Mouse (Mus musculus) hindlimb bud, embryonic 11.5 days (tissue): ENCODE data around the gene Srp68.

Source experiments
- DNase-seq: peaks from one replicate; pipeline ENCODE4 v3.0.0-alpha.2; 2012; ENCODE audit warnings: low read depth, low spot score; ENCODE audit errors: extremely low spot score

Srp68 gene

GRCm38 (mm10) chr11:116250898-116251297 is 23.1 kb downstream of the Srp68 start:
- DNase-seq = no peak

DNA sequence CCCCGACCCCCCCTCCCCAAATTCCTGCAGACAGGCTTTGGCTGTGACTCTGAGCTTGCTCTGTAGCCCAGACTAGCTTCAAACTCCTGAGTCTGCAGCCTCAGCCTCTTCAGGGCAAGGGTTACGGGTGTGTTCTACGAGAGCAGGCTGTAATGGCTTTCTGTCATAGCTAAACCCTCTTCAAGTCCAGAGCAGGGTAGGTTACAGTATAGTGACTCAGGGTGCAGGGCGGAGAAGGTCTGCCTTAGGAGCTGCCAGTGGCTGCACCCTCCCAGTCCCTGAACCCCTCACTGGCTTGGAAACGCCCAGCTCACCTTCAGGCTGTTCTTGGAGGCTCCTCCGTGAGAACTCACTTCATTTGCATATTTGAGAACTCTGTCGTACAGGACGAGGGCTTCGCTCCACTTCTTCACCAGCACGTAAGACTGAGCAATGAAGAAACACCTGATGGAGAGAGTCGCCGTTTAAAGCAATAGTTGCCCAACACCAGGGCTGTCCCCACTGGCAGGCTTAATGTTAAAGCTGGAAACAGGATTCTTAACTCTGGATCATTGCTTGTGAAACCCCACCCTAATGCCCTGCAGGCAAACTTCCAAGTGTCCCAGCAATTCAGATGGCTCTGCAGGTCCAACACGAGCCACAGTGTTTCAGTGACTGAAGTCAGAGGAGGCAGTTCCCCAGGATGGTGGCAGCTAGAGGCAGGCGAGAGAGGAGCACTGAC is 26.4 kb downstream of the Srp68 start:
- no peak for DNase-seq

DNA sequence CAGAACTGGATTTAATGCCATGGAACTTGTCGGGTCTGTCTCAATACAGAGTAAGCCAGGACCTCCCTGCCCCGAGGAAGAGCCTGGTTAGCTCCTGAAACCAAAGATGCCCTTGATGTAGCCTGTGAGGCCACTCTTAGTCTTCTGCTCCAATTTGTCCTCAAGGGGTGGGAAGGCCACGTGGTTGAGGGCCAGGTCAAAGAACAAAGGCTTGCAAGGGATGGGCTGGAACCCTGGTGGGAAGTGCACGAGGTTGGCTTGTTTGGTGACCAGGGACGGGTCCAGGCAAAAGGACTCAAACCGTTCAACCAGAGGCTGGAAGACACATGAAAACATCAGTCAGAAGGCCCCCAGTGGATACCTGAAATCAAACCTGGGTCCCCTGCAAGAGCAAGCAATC is 28.4 kb downstream of the Srp68 start:
- DNase-seq = no peak

- no peak for DNase-seq
Measured at GRCm38 (mm10) chr11:116244580-116244979, 29.4 kb downstream of the Srp68 start.

- no peak for DNase-seq
Measured at GRCm38 (mm10) chr11:116241744-116242235, 32.2 kb downstream of the Srp68 start.

DNA sequence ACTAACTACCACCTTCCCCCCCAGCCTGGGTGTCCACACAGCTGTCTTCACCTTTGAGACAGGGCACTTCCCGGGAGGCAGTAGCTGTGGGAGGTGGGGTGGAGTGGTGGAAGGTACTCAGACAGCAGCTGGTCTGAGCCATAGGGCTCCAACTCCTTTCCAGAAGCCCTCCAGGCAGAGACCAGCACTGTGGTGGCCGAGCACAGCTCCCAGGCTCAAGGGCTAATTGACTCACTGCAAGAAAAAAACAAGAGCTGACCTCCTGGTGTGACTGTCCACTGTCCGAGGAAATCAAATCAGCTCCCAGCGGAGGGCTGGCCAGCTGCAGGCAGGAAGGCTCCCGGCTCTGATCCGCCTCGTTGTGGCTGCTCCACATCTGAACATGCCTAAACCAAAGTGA is 34.2 kb downstream of the Srp68 start:
- no peak for DNase-seq

- DNase-seq = no peak
Measured at GRCm38 (mm10) chr11:116237742-116238395, 36.1 kb downstream of the Srp68 start, which contains the start of gene Evpl. Gene Evpl, minus strand, starts transcription at chr11:116238077.

GRCm38 (mm10) chr11:116234901-116235300 is 39.1 kb downstream of the Srp68 start:
- DNase-seq = no peak

GRCm38 (mm10) chr11:116232427-116232826 is 41.6 kb downstream of the Srp68 start:
- DNase-seq = no peak

DNA sequence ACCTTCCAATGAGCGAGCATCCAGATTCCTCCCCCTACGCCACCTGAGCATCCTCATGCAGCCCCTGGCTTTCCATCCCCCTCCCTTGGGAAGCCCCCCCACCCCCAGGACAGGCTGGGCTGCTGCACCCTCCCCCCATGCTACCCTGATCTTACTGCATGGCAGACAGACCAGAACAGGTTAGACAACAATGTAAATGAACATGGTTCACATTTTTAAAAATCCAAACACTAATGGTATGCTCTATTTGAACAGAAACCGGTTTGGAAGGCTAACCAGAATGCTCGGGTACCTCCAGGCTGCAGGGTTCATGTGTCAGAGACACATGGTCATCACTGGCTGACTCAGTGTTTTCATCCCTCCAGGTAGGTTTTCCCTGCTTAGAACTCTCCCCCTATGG is 45.3 kb downstream of the Srp68 start:
- DNase-seq = no peak

- DNase-seq = peak; percentile 63
Measured at GRCm38 (mm10) chr11:116226414-116226813, 47.6 kb downstream of the Srp68 start.

DNA sequence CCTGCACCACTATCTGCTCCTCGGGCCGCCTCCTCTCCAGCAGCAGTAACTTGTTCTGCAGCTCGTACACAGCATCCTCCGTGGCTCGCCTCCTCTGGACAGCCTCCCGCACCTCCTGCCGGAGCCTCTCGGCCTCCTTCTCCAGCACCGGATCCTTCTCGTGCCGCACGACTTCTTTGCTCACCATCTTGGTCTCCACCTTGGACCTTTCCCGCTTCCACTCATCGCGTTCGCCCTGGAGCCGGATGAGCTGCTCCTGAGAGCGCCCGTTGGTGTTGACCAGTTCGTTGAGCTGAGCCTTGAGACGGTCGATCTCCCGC is 51.3 kb downstream of the Srp68 start:
- DNase-seq = no peak

DNA sequence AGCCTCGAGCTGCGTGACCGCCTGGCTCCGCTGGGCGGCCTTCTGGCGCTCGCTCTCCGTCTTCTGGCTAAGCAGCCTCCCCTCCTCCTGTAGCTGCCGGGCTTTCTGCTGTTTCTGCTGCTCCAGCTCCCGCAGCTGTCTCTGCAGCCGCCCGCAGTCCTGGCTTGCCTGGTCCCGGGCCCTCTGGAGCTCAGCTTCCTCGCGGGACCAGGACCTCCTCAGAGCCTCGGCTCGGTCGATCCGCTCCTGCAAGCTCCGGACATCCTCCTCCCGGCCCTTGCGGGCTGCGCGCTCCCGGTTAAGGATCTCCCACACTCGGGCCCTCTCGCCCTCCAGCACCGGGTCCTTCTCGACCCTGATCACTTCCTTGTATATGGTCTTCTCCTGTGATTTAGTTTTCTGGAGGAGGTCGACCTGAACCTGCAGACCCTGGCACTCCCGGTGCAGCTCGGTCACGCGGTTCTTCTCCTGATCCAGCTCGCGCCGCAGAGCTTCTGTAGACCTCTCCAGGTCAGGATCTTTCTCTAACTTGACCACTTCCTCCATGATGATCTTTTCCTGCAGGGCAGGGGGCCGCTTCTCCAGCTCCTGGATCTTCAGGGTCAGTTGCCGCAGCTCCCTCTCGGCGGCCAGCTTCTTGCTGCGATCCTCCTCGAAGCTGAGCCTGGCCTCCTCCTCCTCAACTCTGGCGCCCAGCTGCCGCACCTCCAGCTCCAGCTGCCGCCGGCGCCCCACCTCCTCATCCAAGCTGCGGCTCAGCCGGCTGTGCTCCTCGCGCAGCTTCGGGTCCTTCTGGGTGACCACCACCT is 51.9 kb downstream of the Srp68 start:
- no peak for DNase-seq

GRCm38 (mm10) chr11:116219885-116220284 is 54.1 kb downstream of the Srp68 start:
- no peak for DNase-seq

GRCm38 (mm10) chr11:116218737-116219400 is 55.1 kb downstream of the Srp68 start:
- no peak for DNase-seq

DNA sequence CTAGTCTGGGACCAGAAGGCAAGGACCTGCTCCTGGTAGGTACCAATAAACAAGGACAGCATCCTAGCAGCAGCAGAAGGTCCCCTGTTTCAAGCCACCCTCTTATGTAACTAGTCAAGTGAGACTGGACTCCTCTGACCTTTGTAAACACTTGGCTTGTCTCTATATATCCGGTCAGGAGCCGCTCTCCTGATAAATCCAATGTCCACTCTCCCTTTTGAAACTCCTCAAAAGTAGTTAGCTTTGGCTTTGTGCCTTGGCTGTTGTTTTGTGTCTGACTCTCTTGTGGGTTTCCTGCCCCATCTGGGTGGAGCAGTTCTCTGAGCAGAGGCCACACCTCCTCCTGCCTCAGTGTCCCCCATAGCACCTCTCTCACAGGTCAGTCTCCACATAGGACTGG is 55.8 kb downstream of the Srp68 start:
- DNase-seq = no peak

GRCm38 (mm10) chr11:116216549-116216948 is 57.5 kb downstream of the Srp68 start:
- DNase-seq = no peak

DNA sequence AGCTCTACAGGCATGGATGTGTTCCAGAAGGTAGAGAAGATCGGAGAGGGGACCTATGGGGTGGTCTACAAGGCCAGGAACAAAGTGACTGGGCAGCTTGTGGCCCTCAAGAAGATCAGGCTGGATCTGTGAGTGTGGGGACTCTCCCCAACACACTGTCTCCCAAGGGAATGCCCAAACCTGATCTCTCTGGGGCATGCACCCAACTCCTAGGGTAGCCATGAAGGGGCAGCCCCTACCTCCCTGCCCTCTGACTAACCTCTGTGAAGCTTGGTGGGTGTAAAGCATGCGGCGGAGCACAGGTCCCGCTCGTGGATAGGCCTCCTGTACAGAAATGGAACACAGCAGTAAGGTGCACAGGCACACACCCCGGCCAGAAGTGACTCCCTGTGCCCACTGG is 58.0 kb downstream of the Srp68 start:
- no peak for DNase-seq

GRCm38 (mm10) chr11:116215181-116215580 is 58.8 kb downstream of the Srp68 start:
- no peak for DNase-seq

- DNase-seq = no peak
Measured at GRCm38 (mm10) chr11:116213877-116214510, 60.0 kb downstream of the Srp68 start.

- DNase-seq = no peak
Measured at GRCm38 (mm10) chr11:116212847-116213246, 61.2 kb downstream of the Srp68 start.
